Mouse (Mus musculus) gastrocnemius, postnatal 14 days (tissue): ENCODE data around the gene Prn. TPM values are rescaled to one million over a fixed set of nuclear protein-coding genes. Genes with fewer than 3 reads are reported as not detected.

Experiments
- DNase-seq: peaks from one replicate; pipeline ENCODE4 v3.0.0; 2021; ENCODE audit warnings: mixed read lengths
- intact Hi-C: fragments of 180-260 bp; cut with DNase I; formaldehyde crosslinking; loops from one replicate; pipeline ENCODE4 v1.15.1; 2025; ENCODE audit warnings: low total_unique reads
- total RNA-seq, 2 experiments: library from RNA; stranded (reverse); gene quantifications; 2 replicates each; pipeline ENCODE4 v1.2.3; 2021

Gene Prn
- total RNA-seq, 2 experiments from 2014 or later = not detected

DNA sequence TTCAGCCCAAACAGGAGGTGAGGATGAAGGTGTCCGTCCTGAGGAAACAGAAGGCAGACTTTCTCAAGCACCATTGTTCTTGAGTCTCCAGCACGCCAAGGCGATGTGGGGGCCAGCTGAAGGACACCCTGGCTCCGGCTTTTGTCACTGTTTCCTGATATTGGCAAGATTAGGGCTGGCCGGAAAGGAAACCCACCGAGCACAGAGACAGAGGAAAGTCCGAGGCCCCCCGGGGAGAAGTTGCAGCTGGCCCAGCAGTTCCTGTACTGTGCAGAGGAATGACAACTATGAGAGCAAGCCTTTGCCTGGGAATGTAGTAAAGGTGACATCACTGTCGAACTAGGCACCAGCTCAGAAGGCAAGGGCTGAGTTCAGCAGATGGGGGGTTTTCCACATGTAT lies 71.1 kb downstream of the Prn start:
- intact Hi-C loops = loop anchor here (5.0 to 10.0 kb wide), 2 partner anchors 74 to 256 kb away; no protein-coding TSS in a partner anchor
- DNase-seq = peak; percentile 24

DNA sequence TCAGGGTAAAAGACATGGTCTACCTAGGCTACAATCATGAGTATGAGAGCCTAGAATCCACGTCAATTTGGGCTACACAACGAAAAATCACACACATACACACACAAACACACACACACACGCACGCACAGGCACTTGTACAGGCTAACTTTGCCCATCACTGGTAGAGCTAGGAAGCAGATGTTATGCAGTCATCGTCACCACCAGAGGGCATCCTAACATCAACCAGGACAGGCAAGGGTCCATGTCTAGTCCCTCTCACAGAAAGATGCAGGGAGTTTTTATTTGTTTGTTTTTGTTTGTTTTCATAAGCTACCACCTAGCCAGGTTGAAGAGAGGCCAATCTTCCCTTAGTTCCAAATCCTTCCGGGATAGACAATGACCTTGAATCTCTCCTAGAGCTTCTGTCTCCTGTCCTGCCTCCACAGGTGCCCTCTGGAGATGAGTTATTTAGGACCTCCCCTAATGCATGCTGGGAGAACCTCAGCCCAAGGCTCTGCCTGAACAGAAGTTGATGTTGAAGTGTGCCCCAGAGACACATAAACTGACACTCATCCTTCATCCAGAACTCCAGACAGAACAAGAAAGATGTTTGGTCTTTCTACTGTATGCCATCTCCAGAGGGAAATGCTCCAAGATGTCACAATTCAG lies 72.9 kb downstream of the Prn start:
- peak; percentile 53 for DNase-seq
- intact Hi-C loops = loop anchor here (2.0 to 10.0 kb wide), 3 partner anchors 72 to 255 kb away; no protein-coding TSS in a partner anchor

DNA sequence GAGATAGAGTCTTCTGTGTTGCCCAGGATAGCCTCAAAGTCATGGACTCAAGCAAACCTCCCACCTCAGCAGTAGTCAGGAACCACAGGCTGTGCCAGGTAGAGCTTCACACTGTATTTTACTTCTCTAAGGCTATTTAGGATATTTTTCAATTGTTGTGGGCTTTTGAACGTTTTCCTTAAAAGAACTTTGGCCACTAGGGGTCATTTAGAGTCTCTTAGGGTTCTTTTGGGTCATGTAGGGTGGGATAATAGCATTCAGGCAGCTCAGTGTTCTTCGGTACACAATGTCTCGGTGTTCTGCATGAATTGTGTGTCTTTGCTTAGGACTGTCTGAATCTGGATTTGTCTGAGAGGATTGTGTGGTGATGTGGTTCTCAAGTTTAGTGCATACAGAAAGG lies 78.2 kb downstream of the Prn start:
- intact Hi-C loops = loop anchor here (10.0 kb wide), 1 partner anchor 67 kb away; no protein-coding TSS in a partner anchor
- no peak for DNase-seq

DNA sequence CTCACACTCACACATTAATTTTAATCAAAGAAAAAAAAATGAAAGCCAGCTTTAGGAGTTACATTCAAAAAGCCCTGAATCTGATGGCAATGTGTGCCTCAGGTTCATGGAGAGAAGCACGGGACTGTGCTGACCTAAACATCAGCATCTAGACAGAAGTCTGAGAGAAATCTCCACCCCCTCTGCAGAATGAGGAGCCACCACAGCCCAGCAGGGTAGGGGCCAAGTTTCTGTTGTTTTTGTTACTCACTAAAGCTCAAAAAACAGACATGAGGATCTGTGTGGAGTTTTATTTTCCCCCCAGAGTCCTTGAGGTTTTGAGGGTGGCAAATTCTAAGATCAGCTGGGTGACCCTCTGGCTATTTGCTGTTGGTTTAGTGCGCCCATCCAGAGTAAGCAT lies 78.8 kb downstream of the Prn start:
- intact Hi-C loops = loop anchor here (10.0 kb wide), 1 partner anchor 66 kb away; no protein-coding TSS in a partner anchor

DNA sequence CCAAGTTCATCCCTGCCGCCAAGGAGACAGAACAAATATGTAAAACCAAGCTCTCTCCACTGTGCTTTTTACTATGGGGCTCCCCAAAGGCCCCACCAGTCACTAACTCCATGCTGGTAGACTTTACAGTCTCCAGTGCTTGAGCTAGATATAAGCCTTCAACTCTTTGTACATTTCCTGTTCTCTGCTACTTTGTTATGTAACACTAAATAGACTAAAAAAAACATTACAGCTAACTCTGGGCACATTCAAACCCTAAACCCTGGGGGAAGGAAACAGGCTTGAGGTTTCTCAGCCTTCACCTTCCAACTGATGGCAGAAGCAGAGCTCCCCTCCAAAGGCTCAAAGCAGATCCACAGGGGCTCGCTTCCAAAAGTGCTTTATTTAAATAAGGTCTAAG lies 82.7 kb downstream of the Prn start:
- no peak for DNase-seq
- intact Hi-C loops = no loop called here

More for the DNA sequence above, 78.8 kb downstream of the Prn start:
- no peak for DNase-seq

DNA sequence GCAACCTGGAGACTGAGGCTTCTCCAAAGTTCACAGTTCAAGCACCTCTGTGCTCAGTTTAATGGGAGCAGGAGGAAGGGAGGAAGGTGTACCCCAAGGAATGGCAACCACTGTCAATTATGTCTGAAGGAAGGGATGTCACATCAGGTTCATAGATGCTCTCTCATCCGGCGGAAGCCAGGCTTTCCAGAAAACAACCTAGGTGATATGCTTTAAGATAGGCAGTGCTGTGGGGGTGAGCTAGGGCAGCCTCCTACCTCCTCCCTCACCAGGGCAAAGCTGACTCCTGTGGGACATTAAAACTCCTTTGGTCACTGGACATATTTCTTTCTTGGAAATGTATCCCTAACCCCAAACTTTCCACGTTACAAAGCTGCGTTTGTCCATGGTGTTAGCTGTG lies 83.4 kb downstream of the Prn start:
- intact Hi-C loops = no loop called here

DNA sequence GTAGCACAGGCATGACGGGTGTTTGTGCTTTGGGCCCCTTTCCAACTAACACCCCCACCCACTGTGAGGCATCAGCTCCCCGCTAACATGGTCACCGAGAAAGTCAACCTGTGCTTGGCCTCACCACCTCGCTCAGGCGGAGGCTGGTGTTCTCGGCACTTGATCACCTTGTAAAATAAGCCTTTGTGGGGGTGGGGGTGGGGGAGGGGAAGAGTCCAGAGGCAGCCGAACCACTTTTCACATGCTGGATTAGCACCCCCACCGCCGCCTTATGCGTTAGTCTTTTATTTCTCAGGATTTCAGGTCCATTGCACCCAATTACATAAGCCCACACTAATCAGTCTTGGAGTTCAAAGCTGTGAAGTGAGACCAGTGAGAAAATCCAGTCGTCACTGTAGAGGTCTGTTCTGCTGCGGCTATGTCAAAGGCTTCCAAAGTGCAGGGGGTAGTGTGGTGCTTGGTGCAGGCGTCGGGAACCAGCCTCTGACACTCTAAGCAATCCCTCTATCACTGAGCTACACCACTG lies 83.9 kb downstream of the Prn start:
- DNase-seq = no peak
- intact Hi-C loops = no loop called here

More for the DNA sequence above, 83.4 kb downstream of the Prn start:
- DNase-seq = no peak

DNA sequence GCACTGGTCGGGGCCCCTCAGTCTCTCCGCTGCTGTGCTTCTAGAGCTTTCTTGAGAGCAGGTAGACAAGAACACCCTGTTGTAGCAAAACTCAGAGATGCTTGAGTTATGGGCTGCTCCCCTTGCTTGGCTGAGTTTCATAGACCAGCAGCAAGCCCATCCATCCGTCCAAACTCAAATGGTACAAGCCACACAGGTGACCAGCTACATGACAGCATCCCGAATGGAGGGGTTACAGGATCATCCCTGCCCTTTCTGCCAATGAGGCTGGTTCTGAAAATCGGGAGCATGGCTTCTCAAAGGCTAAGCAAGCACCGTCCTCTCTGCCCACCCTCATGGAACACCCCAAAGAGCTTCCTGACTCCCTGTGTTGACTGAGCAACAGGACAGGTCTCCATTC lies 85.2 kb downstream of the Prn start:
- DNase-seq = no peak
- intact Hi-C loops = no loop called here

DNA sequence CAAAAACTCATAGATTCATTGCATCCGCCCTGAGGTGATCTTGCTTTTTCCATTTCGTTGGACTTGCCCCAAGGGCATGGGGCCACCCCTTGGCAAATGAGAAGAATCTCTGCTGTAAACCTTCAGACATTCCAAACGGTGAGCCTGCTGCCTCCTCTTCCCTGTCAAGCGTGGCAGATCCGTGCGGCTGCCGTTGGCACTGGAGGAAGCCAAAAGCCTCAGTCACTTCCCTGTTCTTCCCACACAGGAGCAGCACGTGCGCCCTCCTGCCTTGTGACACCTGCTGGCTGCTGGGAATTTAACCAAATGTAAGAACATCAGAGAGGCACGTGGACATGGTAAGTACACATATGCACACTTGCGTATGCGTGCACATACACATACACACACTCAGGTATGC lies 86.0 kb downstream of the Prn start:
- intact Hi-C loops = no loop called here
- no peak for DNase-seq

DNA sequence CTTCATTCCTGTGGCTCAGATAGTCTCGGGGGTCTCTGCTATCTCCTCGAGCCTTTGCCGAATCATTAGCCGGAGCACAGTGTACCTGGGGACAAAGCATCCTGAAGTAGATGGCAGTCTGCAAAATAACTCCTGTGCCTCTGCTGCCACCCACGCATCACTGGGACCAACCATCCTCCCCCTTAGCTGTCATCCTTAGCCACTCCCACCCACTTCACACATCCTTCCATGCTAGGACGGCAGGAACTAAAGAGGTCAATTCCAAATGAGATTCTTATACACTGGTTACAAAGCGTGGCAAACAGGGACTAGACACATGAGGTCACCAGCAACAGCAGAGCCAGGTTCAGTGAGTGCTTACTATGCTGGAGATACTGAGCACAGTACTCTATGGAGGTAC lies 86.6 kb downstream of the Prn start:
- intact Hi-C loops = no loop called here
- no peak for DNase-seq

DNA sequence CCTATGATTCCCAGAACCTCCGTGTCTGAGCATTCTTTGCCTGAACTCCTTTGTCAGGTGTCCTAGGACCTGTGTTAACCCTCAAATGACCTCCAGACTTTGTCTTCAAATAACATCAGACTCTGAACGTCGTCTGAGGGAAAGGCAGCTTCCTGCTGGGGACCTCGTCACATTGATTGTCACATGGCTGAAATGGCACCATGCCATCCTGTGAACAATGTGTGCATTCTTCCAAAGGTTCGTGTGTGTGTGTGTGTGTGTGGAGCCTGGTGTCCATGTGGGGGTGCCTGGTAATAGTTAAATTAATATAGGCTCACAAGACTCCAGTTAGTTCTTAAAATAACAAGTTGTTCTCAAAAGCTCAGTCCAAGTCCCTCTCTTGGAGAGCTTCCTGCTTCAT lies 87.6 kb downstream of the Prn start:
- DNase-seq = no peak
- intact Hi-C loops = no loop called here

DNA sequence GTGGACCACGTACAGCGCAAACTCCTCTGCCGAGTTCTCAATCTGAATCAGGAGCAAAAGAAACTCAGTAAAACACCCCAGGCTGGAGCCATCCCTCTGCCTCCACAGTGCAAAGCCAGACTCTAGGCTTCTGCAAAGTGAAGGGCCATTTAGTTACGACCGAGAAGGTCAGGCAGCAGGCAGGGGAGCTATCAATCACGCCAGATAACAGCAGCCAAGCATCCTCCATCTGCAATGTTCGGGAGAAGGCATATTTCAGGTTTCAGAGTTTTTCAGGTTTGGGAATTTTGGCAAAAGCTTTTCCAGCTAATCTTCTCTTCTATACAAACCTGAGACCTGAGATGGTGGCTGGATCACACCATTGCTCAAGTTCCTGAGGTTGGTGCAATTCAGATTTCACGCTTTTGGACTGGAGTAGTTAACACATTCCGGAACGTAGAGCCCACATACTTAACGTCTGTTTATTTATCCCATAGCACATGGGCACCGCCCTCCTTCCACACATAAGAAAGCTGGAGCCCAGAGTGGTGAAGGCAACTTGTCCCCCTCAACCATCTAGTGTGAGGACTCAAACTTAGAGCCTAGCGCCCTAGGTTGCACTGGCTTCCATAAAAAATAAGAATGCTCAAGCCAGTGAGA lies 92.1 kb downstream of the Prn start:
- no peak for DNase-seq
- intact Hi-C loops = loop anchor here (10.0 kb wide), 1 partner anchor 63 kb away; no protein-coding TSS in a partner anchor

DNA sequence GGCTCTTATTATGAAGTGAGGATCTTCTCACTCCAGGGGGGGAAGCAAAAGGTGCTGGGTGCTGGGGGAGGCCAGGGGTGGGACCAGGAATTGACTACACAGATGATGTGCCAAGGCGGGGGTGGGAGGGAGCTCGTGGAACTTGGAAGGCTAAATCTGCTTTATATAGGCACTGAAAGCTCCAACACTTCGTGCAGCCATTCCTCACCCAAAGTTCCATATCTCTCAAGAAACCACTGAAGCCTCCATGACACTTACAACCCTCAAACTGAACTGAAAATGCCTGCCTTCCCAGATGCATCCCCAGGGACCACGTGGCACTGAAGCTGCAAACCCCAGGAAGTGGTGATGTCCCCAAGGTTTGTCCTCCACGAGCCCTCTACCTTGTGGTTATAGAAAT lies 94.2 kb downstream of the Prn start:
- DNase-seq = no peak
- intact Hi-C loops = loop anchor here (10.0 kb wide), 1 partner anchor 61 kb away; no protein-coding TSS in a partner anchor

DNA sequence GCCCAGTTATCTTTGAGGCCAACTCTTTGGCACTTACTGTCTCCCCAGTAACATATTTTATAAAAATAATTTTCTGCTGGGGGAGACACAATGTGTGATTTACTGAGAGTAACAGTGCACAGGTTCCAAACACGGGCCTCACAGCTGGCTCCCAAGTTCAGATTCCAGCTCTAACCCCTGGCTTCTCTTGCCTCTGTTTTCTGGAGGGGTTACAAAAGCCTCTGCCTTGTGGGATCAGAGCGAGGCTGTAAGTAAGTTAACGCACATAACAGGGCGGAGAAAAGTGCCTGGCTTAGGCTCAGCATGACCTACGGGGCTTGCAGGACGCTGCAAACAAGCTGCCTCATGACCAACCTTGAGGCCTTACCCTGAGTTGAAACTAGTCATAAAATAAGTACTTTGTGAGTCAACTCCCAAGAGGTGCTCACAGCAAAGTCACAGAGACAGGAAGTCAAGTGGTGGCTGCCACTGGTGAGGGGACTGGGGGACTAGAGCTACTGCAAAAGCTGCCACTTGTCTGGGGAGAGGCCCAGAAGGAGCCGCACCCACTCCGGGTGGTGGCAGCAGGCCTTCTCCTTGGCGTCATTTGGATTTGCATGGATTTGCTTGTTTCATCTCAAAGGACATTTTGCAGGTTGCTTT lies 94.9 kb downstream of the Prn start:
- intact Hi-C loops = loop anchor here (10.0 kb wide), 1 partner anchor 60 kb away; no protein-coding TSS in a partner anchor
- no peak for DNase-seq

DNA sequence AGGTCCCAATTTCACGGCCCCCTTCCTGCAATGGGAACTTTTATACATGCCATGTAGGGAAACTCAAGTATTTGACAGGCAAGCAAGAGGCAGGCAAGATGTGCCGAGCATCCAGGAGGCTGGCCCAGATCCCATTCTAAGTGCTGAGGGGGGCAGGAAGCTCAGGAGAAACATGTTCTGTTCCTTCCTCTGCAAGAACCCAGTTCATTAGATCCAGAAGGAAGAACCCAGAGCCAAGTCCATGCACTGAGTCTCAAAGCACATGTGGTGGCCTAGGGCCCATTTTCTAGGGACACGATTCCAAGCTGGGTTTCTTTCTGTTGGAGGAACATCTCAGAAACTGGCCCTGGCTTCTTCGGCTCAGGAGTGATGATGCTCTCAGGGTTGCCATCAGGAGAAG lies 95.7 kb downstream of the Prn start:
- intact Hi-C loops = loop anchor here (10.0 kb wide), 1 partner anchor 59 kb away; no protein-coding TSS in a partner anchor
- DNase-seq = no peak

Other genes starting within 250 kb of the Prn start
- not detected for gene Erv3, start 50.2 kb upstream of the Prn start, total RNA-seq
- 10 to 100 TPM; 75.2 to 93.8 TPM for gene Prnp, start within 50 bp of the Prn start, total RNA-seq
- 10 to 100 TPM in 1 of 2 experiments, 1 to 10 TPM in 1; 9.6 to 24.2 TPM for gene Prnd, start 40.9 kb downstream of the Prn start, total RNA-seq
- 10 to 100 TPM in 1 of 2 experiments, 1 to 10 TPM in 1; 8.5 to 13.1 TPM for gene Rassf2, start 120.3 kb downstream of the Prn start, total RNA-seq
- gene Slc23a2, start 235.2 kb downstream of the Prn start, total RNA-seq = 1 to 10 TPM; 6.2 to 7.1 TPM